Mouse (Mus musculus): ENCODE results near the gene Sumf1. TPM values are rescaled to one million over a fixed set of nuclear protein-coding genes. Genes with fewer than 3 reads are reported as not detected.

The Sumf1 gene
- polyA plus RNA-seq, 1 experiment from 2014 or later, result 27.7 TPM

- Histone ChIP-seq H3K4me1 (ENCODE audit: insufficient read depth, low read length) (peaks cover 1% of the 10 kb centered on the region; the same call in 1 of the 2 replicates), H3K27ac (ENCODE audit: low read length) (no peak overlapping the region), H3K4me3 (ENCODE audit: low read length) (no peak overlapping the region), H3K9me3 (ENCODE audit: low read length) (no peaks in the 10 kb centered on the region), H3K36me3 (ENCODE audit: insufficient read depth, low read length) (no peaks in the 10 kb centered on the region), H3K4me2 (replicated peaks; ENCODE audit: low read depth, low read length) (no peak overlapping the region), H3K9ac (replicated peaks; ENCODE audit: low read length) (no peak overlapping the region), H3K27me3 (ENCODE audit: insufficient read depth, low read length) (no peaks in the 10 kb centered on the region)
- ATAC-seq (ENCODE audit: low FRiP score, low TSS enrichment), result no peak
- 95% methylated on average over 1 of the region's 1 CpGs for WGBS
These were observed 5.3 kb upstream of the Sumf1 start for GRCm38 (mm10) chr6:108190690-108191089.

- Histone ChIP-seq H3K9me3 (ENCODE audit: low read length) (no peaks in the 10 kb centered on the region), H3K36me3 (ENCODE audit: insufficient read depth, low read length) (no peaks in the 10 kb centered on the region), H3K4me2 (replicated peaks; ENCODE audit: low read depth, low read length) (peak overlapping the region; percentile 93), H3K27ac (ENCODE audit: low read length) (no peak overlapping the region), H3K27me3 (ENCODE audit: insufficient read depth, low read length) (no peaks in the 10 kb centered on the region), H3K4me1 (ENCODE audit: insufficient read depth, low read length) (peaks cover 11% of the 10 kb centered on the region), H3K9ac (replicated peaks; ENCODE audit: low read length) (peak overlapping the region; percentile 75), H3K4me3 (ENCODE audit: low read length) (peak overlapping the region; percentile 86)
- 17% methylated on average over 4 of the region's 4 CpGs for WGBS
- ATAC-seq (ENCODE audit: low FRiP score, low TSS enrichment), result no peak
These were observed 265 bp upstream of the Sumf1 start for GRCm38 (mm10) chr6:108185685-108186009.

- Histone ChIP-seq H3K9ac (replicated peaks; ENCODE audit: low read length) (no peak overlapping the region), H3K27ac (ENCODE audit: low read length) (no peak overlapping the region), H3K27me3 (ENCODE audit: insufficient read depth, low read length) (no peaks in the 10 kb centered on the region), H3K4me1 (ENCODE audit: insufficient read depth, low read length) (no peaks in the 10 kb centered on the region), H3K4me2 (replicated peaks; ENCODE audit: low read depth, low read length) (no peak overlapping the region), H3K36me3 (ENCODE audit: insufficient read depth, low read length) (0 out of 2 replicates have a peak, but pooled peaks cover 5% of the 10 kb centered on the region), H3K4me3 (ENCODE audit: low read length) (no peak overlapping the region), H3K9me3 (ENCODE audit: low read length) (no peaks in the 10 kb centered on the region)
- WGBS, result 93% methylated on average over 2 of the region's 2 CpGs
- no peak for ATAC-seq (ENCODE audit: low FRiP score, low TSS enrichment)
These were observed 6.3 kb downstream of the Sumf1 start for GRCm38 (mm10) chr6:108179087-108179486.

- 94% methylated on average over 3 of the region's 3 CpGs for WGBS
- no peaks in the 10 kb centered on the region for H3K9me3 ChIP-seq (ENCODE audit: low read length)
- H3K4me2 ChIP-seq (replicated peaks; ENCODE audit: low read depth, low read length), result no peak overlapping the region
- H3K27me3 ChIP-seq (ENCODE audit: insufficient read depth, low read length), result no peaks in the 10 kb centered on the region
- no peak overlapping the region for H3K27ac ChIP-seq (ENCODE audit: low read length)
- H3K36me3 ChIP-seq (ENCODE audit: insufficient read depth, low read length), result peaks cover 19% of the 10 kb centered on the region; the same call in 1 of the 2 replicates
- H3K4me1 ChIP-seq (ENCODE audit: insufficient read depth, low read length), result no peaks in the 10 kb centered on the region
- H3K9ac ChIP-seq (replicated peaks; ENCODE audit: low read length), result no peak overlapping the region
- ATAC-seq (ENCODE audit: low FRiP score, low TSS enrichment), result no peak
- H3K4me3 ChIP-seq (ENCODE audit: low read length), result no peak overlapping the region
These were observed 11.2 kb downstream of the Sumf1 start for GRCm38 (mm10) chr6:108174181-108174580.

GRCm38 (mm10) chr6:108172219-108172618 is 13.2 kb downstream of the Sumf1 start:
- no peaks in the 10 kb centered on the region for H3K27me3 ChIP-seq (ENCODE audit: insufficient read depth, low read length)
- ATAC-seq (ENCODE audit: low FRiP score, low TSS enrichment), result no peak
- H3K36me3 ChIP-seq (ENCODE audit: insufficient read depth, low read length), result peaks cover 19% of the 10 kb centered on the region; the same call in 1 of the 2 replicates
- H3K9me3 ChIP-seq (ENCODE audit: low read length), result no peaks in the 10 kb centered on the region
- no peak overlapping the region for H3K27ac ChIP-seq (ENCODE audit: low read length)
- no peak overlapping the region for H3K4me3 ChIP-seq (ENCODE audit: low read length)
- no peak overlapping the region for H3K4me2 ChIP-seq (replicated peaks; ENCODE audit: low read depth, low read length)
- 90% methylated on average over 1 of the region's 1 CpGs for WGBS
- no peaks in the 10 kb centered on the region for H3K4me1 ChIP-seq (ENCODE audit: insufficient read depth, low read length)
- no peak overlapping the region for H3K9ac ChIP-seq (replicated peaks; ENCODE audit: low read length)

GRCm38 (mm10) chr6:108169466-108169865 is 15.9 kb downstream of the Sumf1 start:
- no peaks in the 10 kb centered on the region for H3K27me3 ChIP-seq (ENCODE audit: insufficient read depth, low read length)
- H3K4me3 ChIP-seq (ENCODE audit: low read length), result no peak overlapping the region
- 94% methylated on average over 3 of the region's 3 CpGs for WGBS
- no peak overlapping the region for H3K27ac ChIP-seq (ENCODE audit: low read length)
- H3K4me2 ChIP-seq (replicated peaks; ENCODE audit: low read depth, low read length), result no peak overlapping the region
- H3K4me1 ChIP-seq (ENCODE audit: insufficient read depth, low read length), result no peaks in the 10 kb centered on the region
- H3K9ac ChIP-seq (replicated peaks; ENCODE audit: low read length), result no peak overlapping the region
- no peak for ATAC-seq (ENCODE audit: low FRiP score, low TSS enrichment)
- no peaks in the 10 kb centered on the region for H3K9me3 ChIP-seq (ENCODE audit: low read length)
- peaks cover 13% of the 10 kb centered on the region; the same call in 1 of the 2 replicates for H3K36me3 ChIP-seq (ENCODE audit: insufficient read depth, low read length)

GRCm38 (mm10) chr6:108168723-108169122 is 16.7 kb downstream of the Sumf1 start:
- no peak overlapping the region for H3K27ac ChIP-seq (ENCODE audit: low read length)
- 92% methylated on average over 6 of the region's 6 CpGs for WGBS
- no peaks in the 10 kb centered on the region for H3K4me1 ChIP-seq (ENCODE audit: insufficient read depth, low read length)
- no peaks in the 10 kb centered on the region for H3K9me3 ChIP-seq (ENCODE audit: low read length)
- no peak for ATAC-seq (ENCODE audit: low FRiP score, low TSS enrichment)
- H3K36me3 ChIP-seq (ENCODE audit: insufficient read depth, low read length), result peaks cover 13% of the 10 kb centered on the region; the same call in 1 of the 2 replicates
- no peak overlapping the region for H3K4me3 ChIP-seq (ENCODE audit: low read length)
- H3K9ac ChIP-seq (replicated peaks; ENCODE audit: low read length), result no peak overlapping the region
- H3K27me3 ChIP-seq (ENCODE audit: insufficient read depth, low read length), result no peaks in the 10 kb centered on the region
- H3K4me2 ChIP-seq (replicated peaks; ENCODE audit: low read depth, low read length), result no peak overlapping the region

GRCm38 (mm10) chr6:108167946-108168680 is 17.3 kb downstream of the Sumf1 start:
- Histone ChIP-seq H3K4me1 (ENCODE audit: insufficient read depth, low read length) (no peaks in the 10 kb centered on the region), H3K4me3 (ENCODE audit: low read length) (no peak overlapping the region), H3K9ac (replicated peaks; ENCODE audit: low read length) (no peak overlapping the region), H3K27ac (ENCODE audit: low read length) (no peak overlapping the region), H3K27me3 (ENCODE audit: insufficient read depth, low read length) (no peaks in the 10 kb centered on the region), H3K4me2 (replicated peaks; ENCODE audit: low read depth, low read length) (no peak overlapping the region), H3K36me3 (ENCODE audit: insufficient read depth, low read length) (peaks cover 11% of the 10 kb centered on the region; the same call in 1 of the 2 replicates), H3K9me3 (ENCODE audit: low read length) (no peaks in the 10 kb centered on the region)
- ATAC-seq (ENCODE audit: low FRiP score, low TSS enrichment), result no peak
- 70% methylated on average over 7 of the region's 7 CpGs for WGBS

GRCm38 (mm10) chr6:108165598-108165997 is 19.8 kb downstream of the Sumf1 start:
- no peak for ATAC-seq (ENCODE audit: low FRiP score, low TSS enrichment)
- Histone ChIP-seq H3K9me3 (ENCODE audit: low read length) (no peaks in the 10 kb centered on the region), H3K4me1 (ENCODE audit: insufficient read depth, low read length) (no peaks in the 10 kb centered on the region), H3K4me2 (replicated peaks; ENCODE audit: low read depth, low read length) (no peak overlapping the region), H3K4me3 (ENCODE audit: low read length) (no peak overlapping the region), H3K9ac (replicated peaks; ENCODE audit: low read length) (no peak overlapping the region), H3K36me3 (ENCODE audit: insufficient read depth, low read length) (no peaks in the 10 kb centered on the region), H3K27me3 (ENCODE audit: insufficient read depth, low read length) (no peaks in the 10 kb centered on the region), H3K27ac (ENCODE audit: low read length) (no peak overlapping the region)
- 83% methylated on average over 2 of the region's 2 CpGs for WGBS

- Histone ChIP-seq H3K36me3 (ENCODE audit: insufficient read depth, low read length) (no peaks in the 10 kb centered on the region), H3K4me2 (replicated peaks; ENCODE audit: low read depth, low read length) (no peak overlapping the region), H3K4me1 (ENCODE audit: insufficient read depth, low read length) (no peaks in the 10 kb centered on the region), H3K9ac (replicated peaks; ENCODE audit: low read length) (no peak overlapping the region), H3K27ac (ENCODE audit: low read length) (no peak overlapping the region), H3K4me3 (ENCODE audit: low read length) (no peak overlapping the region), H3K27me3 (ENCODE audit: insufficient read depth, low read length) (no peaks in the 10 kb centered on the region), H3K9me3 (ENCODE audit: low read length) (no peaks in the 10 kb centered on the region)
- ATAC-seq (ENCODE audit: low FRiP score, low TSS enrichment), result no peak
- 67% methylated on average over 5 of the region's 5 CpGs for WGBS
These were observed 20.4 kb downstream of the Sumf1 start for GRCm38 (mm10) chr6:108164935-108165334.
